Mouse (Mus musculus) heart, postnatal 0 days (tissue): ENCODE results near the gene Ogfrl1.

Source experiments
- CTCF ChIP-seq: IDR thresholded peaks from 2 replicates; pipeline ENCODE4 v1.5.1; 2016; ENCODE audit warnings: antibody characterized with exemption, control low read depth, low read depth
- EP300 ChIP-seq: IDR thresholded peaks from 2 replicates; pipeline ENCODE4 v1.6.1; 2016; ENCODE audit warnings: antibody characterized with exemption, low read depth

DNA sequence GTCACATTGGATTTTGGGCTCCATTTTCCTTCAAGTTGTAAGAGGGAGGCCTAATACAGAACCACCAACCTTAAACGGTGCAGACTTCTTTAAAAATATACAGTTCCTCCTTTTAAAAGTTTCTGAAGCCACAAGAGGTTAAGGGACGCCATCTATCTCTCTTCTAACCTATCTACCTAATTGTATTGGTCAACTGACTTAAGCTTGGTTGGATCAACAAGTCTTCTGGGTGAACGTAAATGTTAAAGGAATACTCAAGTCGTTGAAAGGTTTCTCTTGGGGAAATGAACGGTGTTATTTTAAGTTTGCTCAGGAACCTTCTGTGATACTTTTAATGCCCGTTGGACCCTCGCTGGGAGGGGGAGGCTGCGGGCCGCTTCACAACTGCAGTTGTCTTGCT is 15.5 kb downstream of the Ogfrl1 start:
- TF ChIP-seq CTCF (no peak), EP300 (no peak)
